Mouse (Mus musculus) ES-E14 (cell line): Measurements from ENCODE around the gene Amigo1.

ENCODE experiments used
- CHD2 ChIP-seq: IDR thresholded peaks from 2 replicates; pipeline ENCODE4 v1.6.1; 2014; ENCODE audit warnings: mild to moderate bottlenecking, low read depth, low read length, inconsistent platforms
- HCFC1 ChIP-seq: IDR thresholded peaks from 2 replicates; pipeline ENCODE4 v1.6.1; 2012; ENCODE audit warnings: low read length, inconsistent platforms, borderline replicate concordance; ENCODE audit not compliant: insufficient read depth
- MAFK ChIP-seq: IDR thresholded peaks from 2 replicates; pipeline ENCODE4 v1.6.1; 2014; ENCODE audit warnings: mild to moderate bottlenecking, low read depth, low read length, inconsistent platforms; ENCODE audit not compliant: insufficient read depth
- ZC3H11A ChIP-seq: IDR thresholded peaks from 2 replicates; pipeline ENCODE4 v1.6.1; 2012; ENCODE audit warnings: low read depth, mild to moderate bottlenecking, inconsistent platforms, low read length, borderline replicate concordance

DNA sequence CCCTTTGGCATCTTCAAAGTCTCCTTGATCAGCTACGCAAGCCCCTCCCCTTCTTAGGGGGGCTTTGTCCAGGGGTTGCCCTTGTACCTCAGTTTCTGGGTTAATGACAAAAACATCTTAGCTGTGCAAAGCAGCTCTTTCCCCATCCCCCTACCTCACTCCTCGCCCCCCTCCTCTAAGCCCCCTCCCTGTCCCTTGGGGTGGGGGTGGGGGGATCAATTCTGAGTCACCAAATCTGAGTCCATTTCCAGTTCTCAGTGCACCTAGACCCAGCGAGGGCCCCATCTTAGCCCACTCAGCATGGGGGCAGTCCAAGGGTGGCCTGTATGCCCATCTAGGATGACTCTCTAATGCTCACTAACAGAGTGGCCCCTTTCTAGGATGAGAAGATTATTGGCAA, 22.9 kb downstream of the Amigo1 start:
- TF ChIP-seq MAFK (no peak), CHD2 (no peak), ZC3H11A (no peak), HCFC1 (no peak)
